Comparison of ENCODE assay signal across 10 mouse cellular contexts in the genomic region with DNA sequence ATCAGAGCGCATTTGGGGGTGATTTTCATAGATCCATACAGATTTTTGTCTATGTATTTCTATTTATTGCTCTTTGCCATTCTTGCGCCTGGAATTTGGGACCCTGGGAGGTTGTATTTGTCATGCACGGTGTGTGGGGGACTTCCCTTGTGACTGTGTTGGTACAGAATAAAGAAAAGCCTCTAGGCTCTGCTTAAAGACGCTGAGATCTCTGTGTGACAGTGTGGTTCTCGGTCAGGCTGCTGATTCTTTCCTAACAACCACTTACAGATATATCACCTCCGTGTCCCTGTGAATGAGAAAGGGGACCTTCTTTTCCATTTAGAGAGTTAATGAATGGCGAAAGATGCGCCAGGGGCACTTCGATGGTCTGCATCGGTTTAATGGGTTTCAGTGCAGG. TPM values are rescaled to one million over a fixed set of nuclear protein-coding genes. Genes with fewer than 3 reads are reported as not detected.
DNase-seq lines count a peak whose midpoint lies in the region; ATAC-seq and TF ChIP-seq lines count a peak whose summit lies in the region.
"Had no signal": no experiment of that assay in that cellular context is flagged by ENCODE, and none has a peak within 500 bp of the region (broad histone marks: within the 10 kb centered on the region; RNA-seq: fewer than 3 reads in every experiment).

No protein-coding gene starts in this region.

- 0 out of 2 replicates have a peak overlapping the region, but pooled peaks have one; percentile 36 for H3K9ac ChIP-seq in embryonic facial prominence, embryonic 13.5 days
- no peak overlapping the region for H3K9ac ChIP-seq in hindbrain, postnatal 0 days (replicated peaks; ENCODE audit: low read length)
- no peak overlapping the region; the same call in 1 of the 2 replicates for H3K9ac ChIP-seq in midbrain, embryonic 14.5 days (replicated peaks; ENCODE audit: low read length)

- 10% methylated on average over 10 of the region's 10 CpGs for WGBS in heart, embryonic 10.5 days
- 12% methylated on average over 10 of the region's 10 CpGs for WGBS in embryonic facial prominence, embryonic 13.5 days
- WGBS in hindbrain, postnatal 0 days, result 17% methylated on average over 10 of the region's 10 CpGs
- 11% methylated on average over 10 of the region's 10 CpGs for WGBS in midbrain, embryonic 14.5 days

- no peak for DNase-seq in heart, embryonic 10.5 days (ENCODE audit: low spot score)
- DNase-seq in heart, postnatal 4 days, result no peak
- no peak for DNase-seq in hindbrain, postnatal 0 days (ENCODE audit: low spot score)
- DNase-seq in midbrain, embryonic 14.5 days, result no peak
- no peak for DNase-seq in frontal cortex, postnatal 25 days (ENCODE audit: low spot score in 2 of 2)
- no peak for DNase-seq in right cerebral cortex, postnatal 14 days
- DNase-seq in gastrocnemius, adult 18-20 months (ENCODE audit: low spot score), result no peak
- DNase-seq: kidney, adult 11 months had no signal

- H3K4me1 ChIP-seq in heart, embryonic 10.5 days, result peaks cover 29% of the 10 kb centered on the region
- H3K4me1 ChIP-seq in embryonic facial prominence, embryonic 13.5 days, result peaks cover 8% of the 10 kb centered on the region; the same call in 1 of the 2 replicates
- no peaks in the 10 kb centered on the region for H3K4me1 ChIP-seq in hindbrain, postnatal 0 days (ENCODE audit: insufficient read depth, low read length)
- no peaks in the 10 kb centered on the region for H3K4me1 ChIP-seq in midbrain, embryonic 14.5 days (ENCODE audit: control insufficient read depth, insufficient read depth, low read length)

- no peak for ATAC-seq in embryonic facial prominence, embryonic 13.5 days (ENCODE audit: insufficient number of reproducible peaks, insufficient read depth, low FRiP score, low TSS enrichment, low read depth)
- ATAC-seq in hindbrain, postnatal 0 days, result no peak
- ATAC-seq in midbrain, embryonic 14.5 days (ENCODE audit: low FRiP score, low TSS enrichment), result no peak

- peak overlapping the region; percentile 88 for H3K27ac ChIP-seq in heart, embryonic 10.5 days
- H3K27ac ChIP-seq in embryonic facial prominence, embryonic 13.5 days, result no peak overlapping the region
- H3K27ac ChIP-seq in hindbrain, postnatal 0 days, result no peak overlapping the region
- no peak overlapping the region for H3K27ac ChIP-seq in midbrain, embryonic 14.5 days (replicated peaks; ENCODE audit: low read depth, low read length)

- peak overlapping the region; percentile 56 for H3K4me2 ChIP-seq in embryonic facial prominence, embryonic 13.5 days
- peak overlapping the region; percentile 53 for H3K4me2 ChIP-seq in hindbrain, postnatal 0 days (ENCODE audit: low read depth, low read length)
- H3K4me2 ChIP-seq in midbrain, embryonic 14.5 days (ENCODE audit: low read length), result peak overlapping the region; percentile 38

- no peaks in the 10 kb centered on the region for H3K36me3 ChIP-seq in heart, embryonic 10.5 days
- H3K36me3 ChIP-seq in embryonic facial prominence, embryonic 13.5 days, result no peaks in the 10 kb centered on the region
- H3K36me3 ChIP-seq in hindbrain, postnatal 0 days (ENCODE audit: insufficient read depth, low read length), result no peaks in the 10 kb centered on the region
- no peaks in the 10 kb centered on the region for H3K36me3 ChIP-seq in midbrain, embryonic 14.5 days (ENCODE audit: control insufficient read depth, insufficient read depth, low read length)

- peak overlapping the region; percentile 61 for H3K4me3 ChIP-seq in heart, embryonic 10.5 days
- peak overlapping the region; percentile 32 for H3K4me3 ChIP-seq in embryonic facial prominence, embryonic 13.5 days
- peak overlapping the region; percentile 27 for H3K4me3 ChIP-seq in hindbrain, postnatal 0 days (ENCODE audit: low read length)
- peak overlapping the region; percentile 10; the same call in 1 of the 2 replicates for H3K4me3 ChIP-seq in midbrain, embryonic 14.5 days (replicated peaks; ENCODE audit: low read depth, low read length)

- no peaks in the 10 kb centered on the region for H3K9me3 ChIP-seq in heart, embryonic 10.5 days
- no peaks in the 10 kb centered on the region for H3K9me3 ChIP-seq in embryonic facial prominence, embryonic 13.5 days
- H3K9me3 ChIP-seq in hindbrain, postnatal 0 days (ENCODE audit: low read length), result no peaks in the 10 kb centered on the region
- no peaks in the 10 kb centered on the region for H3K9me3 ChIP-seq in midbrain, embryonic 14.5 days (ENCODE audit: control insufficient read depth, low read length)

- H3K27me3 ChIP-seq in heart, embryonic 10.5 days (ENCODE audit: insufficient read depth, poor library complexity, severe bottlenecking), result no peaks in the 10 kb centered on the region
- H3K27me3 ChIP-seq in embryonic facial prominence, embryonic 13.5 days, result peaks cover 14% of the 10 kb centered on the region
- H3K27me3 ChIP-seq in hindbrain, postnatal 0 days (ENCODE audit: insufficient read depth, low read length), result no peaks in the 10 kb centered on the region
- H3K27me3 ChIP-seq in midbrain, embryonic 14.5 days (ENCODE audit: control insufficient read depth, insufficient read depth, low read length), result peaks cover 8% of the 10 kb centered on the region; the same call in 1 of the 2 replicates

- TF ChIP-seq CTCF in hindbrain, postnatal 0 days (IDR thresholded peaks at IDR 0.05; ENCODE audit: low read depth), result no peak

RNA-seq across cellular contexts. Expression of gene Asb4, which starts 7.8 kb away (rescaled TPM):
- 60.7 and 132 TPM in 2 replicates for polyA plus RNA-seq in heart, embryonic 10.5 days (2016; fragmentation: Nextera tagmentation; extraction: Ambion mirVana)
- total RNA-seq in heart, postnatal 4 days (2021), result 10 to 100 TPM; 10.6 to 15.5 TPM
- polyA plus RNA-seq in embryonic facial prominence, embryonic 13.5 days (2015; fragmentation: Nextera tagmentation; extraction: Ambion mirVana), result 19.6 and 23.9 TPM in 2 replicates
- 8.3 and 10.6 TPM in 2 replicates for total RNA-seq in hindbrain, postnatal 0 days (2014; rRNA removed)
- 13.7 and 16.3 TPM in 2 replicates for polyA plus RNA-seq in hindbrain, postnatal 0 days (2015; fragmentation: Nextera tagmentation; extraction: Ambion mirVana)
- 13.6 and 13.8 TPM in 2 replicates for polyA plus RNA-seq in midbrain, embryonic 14.5 days (2014; fragmentation: Nextera tagmentation; extraction: Ambion mirVana)
- 10 to 100 TPM; 13.7 to 15.2 TPM for total RNA-seq in gastrocnemius, adult 18-20 months (2021)
- total RNA-seq: megakaryocyte progenitor cell, adult 5-6 weeks had no signal

Comparison
In these comparisons a context has a peak if more than half of its experiments do, and no peak if none do; other contexts are left out.
1. H3K4me3 ChIP-seq: peak in every context shown above with its lines; median percentile 61 in heart, embryonic 10.5 days; 32 in embryonic facial prominence, embryonic 13.5 days; 27 in hindbrain, postnatal 0 days; 10 in midbrain, embryonic 14.5 days.